Mouse (Mus musculus): ENCODE data around the gene Pnrc1. TPM values are rescaled to one million over a fixed set of nuclear protein-coding genes. Genes with fewer than 3 reads are reported as not detected.
"Not testable (repeated sequence)": the region's sequence is repeated elsewhere in the genome, so short reads cannot be mapped to it uniquely, and the experiment has no call there.

Gene Pnrc1
- total RNA-seq (2021), result 100 to 1,000 TPM in 1 of 2 experiments, 10 to 100 TPM in 1; 97.2 to 109 TPM
- long read RNA-seq, experiment 1, transcript Pnrc1-201 (2 exons, 1,648 nt), result major isoform, 32 of 36 reads
- long read RNA-seq, experiment 1, partial matches to known transcripts, result 0 of 36 reads
- long read RNA-seq, experiment 1, other reads (novel, unspliced or antisense), result 4 of 36 reads
- long read RNA-seq, experiment 2, transcript Pnrc1-201 (2 exons, 1,648 nt), result major isoform, 43 of 45 reads
- long read RNA-seq, experiment 2, partial matches to known transcripts, result 0 of 45 reads
- long read RNA-seq, experiment 2, other reads (novel, unspliced or antisense), result 2 of 45 reads

DNA sequence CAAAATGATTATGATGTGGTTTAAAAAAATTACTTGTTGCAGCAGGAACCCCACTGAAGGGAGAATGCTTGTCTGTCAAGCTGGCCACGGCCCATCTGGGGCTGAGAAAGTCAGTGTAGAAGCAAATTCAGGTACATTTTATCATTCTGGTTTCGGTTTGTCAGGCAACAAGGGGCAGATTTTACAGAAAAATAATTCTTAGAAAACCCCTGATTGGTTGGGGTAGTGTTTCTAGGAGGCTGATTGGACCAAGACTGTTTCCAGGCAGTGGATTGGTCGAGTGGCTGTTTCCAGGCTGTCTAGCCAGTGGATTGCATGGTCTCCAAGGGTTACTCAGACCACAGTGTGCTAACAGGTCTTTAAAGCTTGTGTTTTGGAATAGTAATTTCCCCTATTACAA is at the start of gene Pnrc1:
Gene Pnrc1, minus strand, starts transcription at position 162 of the 400 bp plus-strand sequence.
- peak; percentile 26 to 66 for DNase-seq (ENCODE audit: low spot score in 2 of 2)

DNA sequence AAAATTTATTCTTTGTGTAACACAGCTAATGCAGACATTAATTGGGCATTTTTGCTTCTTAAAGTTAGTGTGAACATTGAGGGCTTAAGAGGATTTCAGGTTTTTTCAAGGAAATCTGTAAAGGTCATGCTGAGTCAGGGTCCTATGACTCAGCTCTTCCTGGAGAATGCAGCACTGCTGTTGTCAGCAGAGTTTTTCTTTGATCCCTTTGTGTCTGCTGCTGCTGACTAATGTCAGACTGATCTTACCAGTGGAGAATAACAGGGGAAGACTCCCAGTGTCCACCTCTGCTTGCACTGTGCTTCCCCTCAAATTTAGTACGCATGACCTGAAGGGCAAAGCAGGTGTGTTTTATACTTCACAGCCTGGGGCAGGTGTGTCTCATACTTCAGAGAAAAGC is 48.0 kb upstream of the Pnrc1 start:
- DNase-seq (ENCODE audit: low spot score in 2 of 2), result no peak

DNA sequence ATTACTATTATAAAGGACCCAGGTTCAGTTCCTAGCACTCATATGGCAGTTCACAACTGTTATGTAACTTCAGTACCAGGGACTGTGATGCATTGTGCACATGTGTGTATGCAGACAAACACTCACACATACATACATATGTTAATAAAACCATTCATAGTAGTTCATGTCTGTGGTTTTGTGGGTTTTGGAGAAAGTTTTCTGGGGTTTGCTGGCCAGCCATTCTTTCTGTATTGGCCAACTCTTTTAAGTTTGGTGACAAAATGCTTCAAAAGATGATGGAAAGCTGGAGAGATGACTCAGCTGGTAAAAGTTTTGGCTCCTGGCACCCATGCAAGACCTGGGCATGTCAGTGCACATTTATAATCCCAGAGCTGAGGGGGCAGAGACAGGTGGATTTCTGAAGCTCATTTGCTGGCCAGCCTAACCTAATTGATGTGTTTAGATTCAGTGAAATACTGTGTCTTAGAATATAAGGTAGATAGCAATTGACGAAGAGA is 43.0 kb upstream of the Pnrc1 start:
- DNase-seq (ENCODE audit: low spot score in 2 of 2), result no peak

DNA sequence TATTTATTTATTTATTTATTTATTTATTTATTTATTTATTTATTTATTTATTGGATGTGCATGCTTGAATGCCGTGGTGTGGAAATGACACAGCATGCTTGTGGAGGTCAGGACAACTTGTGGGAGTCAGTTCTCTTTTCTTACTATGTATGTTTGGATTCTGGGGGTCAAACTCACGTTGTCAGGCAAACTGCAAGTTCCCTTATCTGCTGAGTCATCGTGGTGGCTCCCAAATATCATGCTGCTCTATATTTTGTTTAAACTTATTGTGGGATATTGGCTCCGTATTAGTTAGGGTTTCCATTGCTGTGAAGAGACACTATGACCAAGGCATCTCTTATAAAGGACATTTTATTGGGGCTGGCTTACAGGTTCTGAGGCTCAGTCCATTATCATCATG is 41.2 kb upstream of the Pnrc1 start:
- DNase-seq (ENCODE audit: low spot score in 2 of 2), result no peak

DNA sequence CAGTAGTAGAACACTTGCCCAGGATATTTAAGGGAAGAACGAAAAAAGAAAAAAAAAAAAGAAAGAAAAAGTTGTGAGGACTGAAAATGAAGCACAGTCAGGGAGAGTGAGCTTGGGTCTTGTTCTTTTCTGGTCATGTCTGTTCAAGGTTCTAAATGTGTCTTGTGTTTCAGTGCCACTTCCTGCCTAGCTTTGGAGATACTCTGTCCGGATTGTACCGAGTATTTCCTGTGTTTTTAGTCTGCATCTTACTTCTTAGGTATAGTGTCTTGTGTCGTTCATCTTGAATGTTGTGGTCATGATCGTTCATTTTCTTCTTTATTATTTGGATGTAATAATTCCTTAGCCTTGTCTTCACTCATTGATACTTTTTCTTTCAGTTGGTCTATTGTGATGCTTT is 25.9 kb upstream of the Pnrc1 start:
- DNase-seq (ENCODE audit: low spot score in 2 of 2), result no peak

DNA sequence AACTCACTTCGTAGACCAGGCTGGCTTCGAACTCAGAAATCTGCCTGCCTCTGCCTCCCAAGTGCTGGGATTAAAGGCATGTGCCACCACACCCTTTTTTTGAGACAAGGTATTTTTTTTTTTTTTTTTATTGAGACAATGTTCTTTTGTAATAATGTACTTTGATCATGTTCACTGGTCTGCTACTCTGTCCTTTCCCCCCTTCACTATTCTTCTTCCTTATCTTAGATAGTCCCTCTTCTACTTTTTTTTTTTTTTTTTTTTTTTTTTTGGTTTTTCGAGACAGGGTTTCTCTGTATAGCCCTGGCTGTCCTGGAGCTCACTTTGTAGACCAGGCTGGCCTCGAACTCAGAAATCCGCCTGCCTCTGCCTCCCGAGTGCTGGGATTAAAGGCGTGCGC is 24.2 kb upstream of the Pnrc1 start:
- DNase-seq (ENCODE audit: low spot score in 2 of 2), result not testable (repeated sequence)

DNA sequence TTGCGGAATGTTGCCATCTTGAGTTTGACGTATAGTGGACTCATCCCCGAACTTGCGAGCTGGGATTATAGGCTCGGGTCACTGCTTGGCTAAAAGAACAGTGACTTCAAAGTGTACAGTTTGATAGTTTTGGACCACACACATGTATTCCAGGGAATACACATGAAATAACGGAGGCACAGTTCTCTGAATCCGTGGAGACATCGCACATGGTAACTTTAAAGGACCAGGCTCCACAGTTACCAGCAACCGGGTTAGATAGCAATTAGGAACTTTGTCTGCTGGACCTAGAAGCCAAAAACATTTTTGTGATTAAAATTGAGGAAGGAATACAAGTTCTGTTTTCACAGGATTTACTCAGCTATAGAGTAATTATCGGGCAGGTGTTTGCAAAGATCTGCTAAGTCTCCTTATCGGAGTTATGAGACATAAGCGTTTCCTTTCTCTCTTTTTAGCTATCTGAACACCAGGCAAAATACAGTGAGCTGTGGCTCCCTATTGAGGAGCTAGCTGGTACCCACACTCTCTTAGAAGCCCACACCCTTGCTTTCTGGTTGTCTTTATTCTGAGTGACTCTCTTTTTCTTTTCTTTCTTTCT is 21.0 kb upstream of the Pnrc1 start:
- no peak for DNase-seq (ENCODE audit: low spot score in 2 of 2)

DNA sequence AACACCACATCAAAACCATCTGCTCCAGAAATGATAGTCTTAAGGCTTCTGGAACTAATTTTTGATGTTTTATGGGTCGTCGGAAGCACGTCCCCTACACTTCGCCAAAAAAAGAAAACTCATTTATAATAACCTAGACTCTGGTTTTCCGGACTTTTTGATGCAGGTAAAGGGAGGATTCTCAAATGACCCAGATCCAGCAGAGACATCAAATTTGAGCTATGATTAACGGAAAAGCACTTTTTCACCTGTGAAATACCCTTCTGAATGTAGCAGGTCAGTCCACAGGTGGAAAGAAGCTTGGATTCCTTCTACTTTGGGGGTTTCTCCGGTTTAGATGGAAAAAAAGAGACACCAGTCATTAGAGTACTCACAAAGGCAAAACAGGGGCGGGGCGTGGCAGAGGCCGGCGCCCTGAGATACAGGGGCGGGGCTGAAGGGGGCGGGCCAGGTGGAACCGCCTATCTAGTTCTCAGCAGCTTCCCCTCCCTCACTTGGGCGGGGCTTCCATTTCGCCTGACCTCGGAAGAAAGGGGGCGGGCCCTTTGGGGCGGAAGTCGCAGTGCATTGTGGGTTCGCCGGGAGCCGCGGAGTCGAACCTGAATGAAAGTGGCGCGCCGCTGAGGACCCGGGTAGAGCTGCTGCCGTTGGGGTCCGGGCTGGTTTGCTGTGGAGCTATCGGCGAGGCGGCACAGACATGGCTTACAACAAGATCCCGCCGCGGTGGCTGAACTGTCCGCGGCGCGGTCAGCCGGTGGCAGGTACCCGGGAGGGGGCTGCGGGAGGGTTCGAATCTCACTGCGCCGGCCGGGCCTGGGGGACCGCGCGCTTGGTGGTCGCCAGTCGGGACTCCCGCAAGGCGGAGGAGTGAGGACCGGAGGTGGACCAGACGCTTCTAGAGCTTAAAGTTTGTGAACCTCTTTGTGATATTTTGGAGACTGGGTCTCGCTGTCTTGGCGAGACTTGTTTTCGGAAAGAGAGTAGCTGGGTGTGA is 20.1 kb upstream of the Pnrc1 start, which contains the start of gene Rngtt:
Gene Rngtt, plus strand, starts transcription at position 548 of the 994 bp plus-strand sequence.
- DNase-seq (ENCODE audit: low spot score in 2 of 2), result peak; percentile 90 to 94

DNA sequence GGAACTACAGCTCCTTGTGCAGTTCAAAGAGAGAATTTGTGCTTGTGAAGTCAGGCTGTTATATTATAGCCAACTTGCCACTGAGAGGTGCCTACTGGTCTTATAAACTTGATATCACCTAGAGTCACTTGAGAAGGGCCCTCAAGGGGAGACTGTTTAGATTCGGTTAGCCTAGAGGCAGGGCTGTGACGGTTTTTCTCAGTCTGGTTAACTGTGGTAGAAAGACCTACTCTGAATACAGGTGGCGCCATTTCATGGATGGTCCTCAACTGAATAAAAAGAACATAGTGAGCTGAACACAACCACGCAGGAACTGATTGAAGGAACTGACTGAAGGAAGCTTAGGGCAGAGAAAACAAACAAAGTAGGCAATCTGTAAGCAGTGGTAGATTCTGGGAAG is 17.2 kb upstream of the Pnrc1 start:
- no peak for DNase-seq (ENCODE audit: low spot score in 2 of 2)

DNA sequence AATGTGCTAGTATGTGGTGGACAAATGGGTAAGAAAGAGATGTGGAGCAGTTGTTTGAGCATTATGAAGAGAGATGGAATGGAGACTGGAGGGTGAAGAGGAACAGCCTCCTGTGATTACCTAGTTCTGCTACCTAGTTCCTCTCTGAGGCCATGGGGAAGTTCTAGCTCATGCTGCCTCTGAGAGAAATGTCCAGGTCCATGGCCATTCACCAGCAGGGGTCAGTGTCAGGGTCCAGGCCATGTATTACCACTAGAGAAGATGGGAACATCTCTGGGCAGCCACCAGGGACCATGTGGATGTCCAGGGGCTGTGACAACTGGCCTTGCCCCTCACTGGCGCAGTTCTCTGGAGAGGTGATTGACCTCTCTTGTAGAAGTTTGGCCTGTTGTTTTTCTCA is 13.1 kb upstream of the Pnrc1 start:
- no peak for DNase-seq (ENCODE audit: low spot score in 2 of 2)

DNA sequence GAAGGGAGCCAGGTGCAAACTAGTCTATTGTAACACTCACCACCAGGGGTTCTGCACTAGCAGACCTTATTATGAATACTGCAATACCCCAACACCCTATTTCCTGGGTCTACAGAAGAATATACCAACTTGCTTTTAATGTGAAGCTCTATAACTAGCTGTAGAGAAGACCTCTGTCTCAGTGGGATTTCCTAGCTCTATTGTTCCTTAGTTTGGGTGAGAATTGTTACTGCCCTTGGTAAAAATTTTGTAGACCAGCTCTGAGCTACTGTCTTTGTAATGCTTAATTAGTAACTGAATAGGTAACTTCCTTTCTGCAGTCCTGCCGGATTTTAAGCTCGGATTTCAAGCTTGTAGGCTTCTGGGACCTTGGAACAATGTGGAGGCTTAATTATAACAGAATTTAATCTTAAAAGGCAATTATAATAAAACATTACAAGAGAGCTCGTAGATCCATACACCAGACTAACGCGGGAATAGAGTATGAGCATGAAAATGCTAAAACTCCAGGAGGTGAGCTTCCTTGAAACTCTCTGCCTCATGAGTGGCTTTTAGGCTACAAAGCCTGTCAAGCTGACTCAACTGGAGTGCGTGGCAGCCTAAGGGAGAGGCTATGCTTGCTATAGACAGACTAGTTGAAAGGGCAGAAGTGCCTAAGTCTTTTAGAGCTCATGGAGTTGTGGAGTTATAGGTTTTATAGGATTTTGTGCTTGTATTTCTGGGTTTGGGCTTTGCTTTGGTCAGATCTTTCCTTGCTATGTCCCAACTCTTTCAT is 11.1 kb upstream of the Pnrc1 start:
- not testable (repeated sequence) for DNase-seq (ENCODE audit: low spot score in 2 of 2)

DNA sequence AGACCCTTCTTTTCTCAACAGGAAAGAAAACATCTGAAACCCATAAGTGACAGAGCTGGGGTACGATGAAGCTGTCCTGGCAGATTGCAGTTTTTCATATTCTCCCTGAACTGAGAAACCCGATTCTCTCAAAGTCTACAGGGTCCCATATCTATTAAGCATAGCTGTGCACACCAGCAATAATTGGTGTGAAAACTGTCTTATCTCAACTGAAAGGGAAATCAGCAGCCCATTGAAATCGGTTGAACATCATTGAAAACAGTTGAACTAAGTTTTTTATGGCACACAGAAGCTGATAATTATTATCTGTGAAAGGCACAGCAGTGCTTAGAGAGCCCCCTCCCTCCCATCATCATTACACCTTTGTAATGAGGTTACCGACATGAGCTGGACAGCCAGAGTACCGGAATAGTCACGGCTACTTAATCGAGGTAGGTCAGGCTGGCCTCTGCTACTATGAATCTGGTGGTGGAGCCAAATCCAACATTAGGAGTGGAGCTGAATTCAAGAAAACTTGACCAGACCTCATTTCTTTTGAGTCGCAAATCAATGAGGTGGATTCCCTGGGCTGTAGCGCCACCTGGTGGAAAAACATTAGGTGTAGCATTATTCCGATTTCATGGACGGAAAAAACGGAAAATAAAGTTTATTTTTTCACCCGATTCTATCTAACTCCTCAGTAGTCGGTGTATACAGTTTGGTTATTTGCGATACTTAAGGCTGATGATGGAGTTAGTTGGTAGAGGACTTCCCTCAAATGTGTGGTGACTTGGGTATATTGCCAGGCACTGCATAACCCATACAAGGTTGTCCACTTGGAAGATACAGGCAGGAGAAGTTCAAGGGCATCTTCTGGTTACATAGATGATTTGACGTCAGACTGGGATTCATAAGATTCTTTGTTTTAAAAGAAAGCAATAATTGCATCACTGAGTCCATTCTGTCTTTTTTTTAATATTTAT is 2.7 kb upstream of the Pnrc1 start:
- DNase-seq (ENCODE audit: low spot score in 2 of 2), result peak; percentile 50 to 68

DNA sequence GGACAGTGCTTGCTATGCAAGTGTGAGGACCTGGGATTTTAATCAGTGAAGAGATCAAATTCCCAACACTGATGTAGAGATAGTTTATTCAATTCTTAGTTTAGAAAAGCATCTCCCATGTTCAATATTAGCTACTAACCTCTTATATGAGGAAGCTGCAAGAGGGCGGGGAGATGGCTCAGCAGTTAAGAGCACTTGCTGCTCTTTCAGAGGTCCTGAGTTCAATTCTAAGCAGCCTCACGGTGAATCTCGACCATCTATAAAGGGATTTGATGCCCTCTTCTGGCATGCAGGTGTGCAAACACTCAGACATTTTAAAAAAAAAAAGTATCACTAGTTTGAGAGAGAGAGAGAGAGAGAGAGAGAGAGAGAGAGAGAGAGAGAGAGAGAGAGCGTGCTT is 915 bp upstream of the Pnrc1 start:
- no peak for DNase-seq (ENCODE audit: low spot score in 2 of 2)

DNA sequence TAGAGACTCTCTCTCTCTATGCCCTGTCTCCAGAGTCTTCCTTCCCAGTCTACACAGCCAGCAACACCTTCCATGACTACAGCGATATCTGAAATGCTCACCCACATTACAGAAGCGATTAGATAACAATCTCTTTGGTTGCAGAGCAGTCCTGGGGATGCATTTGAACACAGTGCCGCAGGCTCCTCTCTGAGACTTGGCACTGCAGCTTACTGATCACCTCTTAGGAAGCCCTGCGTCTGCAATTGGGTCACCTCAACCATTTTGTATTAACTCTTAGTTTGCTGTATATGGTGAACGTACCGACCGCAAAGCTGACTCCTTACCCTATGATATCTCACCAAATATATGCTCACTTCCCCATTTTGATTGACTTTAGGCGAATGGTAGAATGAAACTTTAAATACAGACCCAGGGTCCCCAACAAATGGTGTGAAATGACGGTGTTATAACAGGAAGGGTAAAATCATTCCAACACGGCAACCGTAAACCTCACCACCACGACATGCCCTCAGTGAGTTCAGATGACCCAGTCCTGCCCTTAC is 785 bp downstream of the Pnrc1 start:
- DNase-seq (ENCODE audit: low spot score in 2 of 2), result no peak

DNA sequence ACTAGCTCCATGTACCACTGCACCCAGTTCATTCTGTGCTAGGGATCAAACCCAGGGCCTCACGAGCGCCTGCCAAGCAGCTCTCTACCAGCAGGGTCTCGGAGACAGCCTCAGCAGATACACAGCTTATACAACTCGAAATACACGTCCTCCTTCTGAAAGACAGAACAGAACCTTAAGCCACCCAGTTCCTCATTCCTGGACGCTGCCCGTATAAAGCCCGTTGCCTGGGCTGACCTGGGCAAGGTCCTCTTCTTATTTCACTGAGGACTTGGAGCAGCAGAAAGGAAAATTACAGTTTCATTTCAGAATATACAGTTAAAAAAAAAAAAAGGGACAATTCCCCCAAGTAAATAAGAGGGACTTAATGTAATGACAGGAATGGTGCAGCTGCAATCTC is 4.5 kb downstream of the Pnrc1 start:
- no peak for DNase-seq (ENCODE audit: low spot score in 2 of 2)

DNA sequence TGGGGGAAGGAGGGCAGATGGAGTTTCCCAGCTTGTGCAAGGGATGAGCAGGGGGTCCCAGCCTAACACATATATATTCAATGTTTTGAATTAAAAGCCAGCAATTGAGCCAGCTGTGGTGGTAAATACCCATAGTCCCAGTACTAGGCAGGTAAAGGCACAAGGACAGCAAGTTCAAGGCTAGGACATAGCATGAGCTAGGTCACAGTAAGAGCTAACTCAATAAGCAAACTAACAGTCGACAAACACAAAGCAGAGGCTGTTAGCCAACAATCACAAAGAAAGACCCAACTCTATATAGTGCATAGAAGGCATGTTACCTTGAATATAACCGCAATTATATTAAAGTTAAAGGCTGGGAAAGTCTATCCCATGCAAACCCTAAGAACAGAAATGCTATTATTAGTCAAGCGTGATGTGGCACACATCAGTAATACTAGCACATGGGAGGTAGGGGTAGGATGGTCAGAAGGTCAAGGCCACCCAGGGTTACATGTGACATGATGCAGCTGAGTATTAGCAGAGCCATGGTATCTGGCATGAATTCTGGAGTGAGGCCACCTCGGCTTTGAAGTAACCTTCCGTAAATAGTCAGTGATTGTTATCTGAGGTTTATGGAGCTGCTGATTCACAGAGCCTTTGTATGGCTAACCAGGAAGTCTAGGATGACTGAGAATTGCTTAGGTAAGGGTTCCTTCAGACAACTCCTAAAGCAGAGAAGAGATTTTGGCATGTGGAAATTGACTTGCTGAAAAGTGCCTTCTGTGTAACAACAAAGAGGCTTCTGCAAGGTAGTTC is 5.7 kb downstream of the Pnrc1 start:
- no peak for DNase-seq (ENCODE audit: low spot score in 2 of 2)

DNA sequence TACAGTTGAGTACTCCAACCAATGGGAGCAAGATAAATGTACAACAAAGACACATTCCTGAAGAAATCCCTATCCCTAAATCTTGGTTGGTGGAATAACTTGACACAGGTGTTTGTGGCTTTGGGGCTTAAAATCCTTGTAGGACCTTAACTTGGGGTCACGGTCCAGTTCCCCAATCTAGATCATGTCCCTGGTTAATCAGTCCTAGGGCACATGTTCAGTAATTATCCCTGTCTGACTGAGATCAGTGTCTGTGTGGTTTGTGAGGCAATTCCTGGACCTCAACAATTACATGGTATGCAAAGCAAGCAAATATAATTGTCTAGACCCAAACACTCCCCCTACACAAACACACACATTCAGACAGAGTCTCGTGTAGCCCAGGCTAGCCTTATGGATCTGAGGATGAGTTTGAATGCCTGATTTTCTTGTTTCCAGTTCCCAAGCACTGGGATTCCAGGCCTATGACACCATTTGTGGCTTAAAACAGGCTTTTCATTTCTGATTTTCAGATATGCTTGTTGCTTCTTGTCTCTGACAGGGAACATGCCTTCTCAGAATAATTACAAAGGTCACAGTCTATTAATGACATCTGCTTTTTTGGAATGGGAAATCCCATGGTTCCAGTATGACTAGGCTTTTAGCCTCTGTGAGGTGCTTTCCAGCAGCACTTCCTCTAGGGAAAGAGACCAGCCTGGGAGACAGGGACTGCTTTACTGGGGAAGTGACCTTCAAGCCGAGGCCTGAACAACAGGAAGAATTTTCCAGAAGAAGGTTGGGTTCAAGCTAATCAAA is 7.9 kb downstream of the Pnrc1 start:
- DNase-seq (ENCODE audit: low spot score in 2 of 2), result no peak

DNA sequence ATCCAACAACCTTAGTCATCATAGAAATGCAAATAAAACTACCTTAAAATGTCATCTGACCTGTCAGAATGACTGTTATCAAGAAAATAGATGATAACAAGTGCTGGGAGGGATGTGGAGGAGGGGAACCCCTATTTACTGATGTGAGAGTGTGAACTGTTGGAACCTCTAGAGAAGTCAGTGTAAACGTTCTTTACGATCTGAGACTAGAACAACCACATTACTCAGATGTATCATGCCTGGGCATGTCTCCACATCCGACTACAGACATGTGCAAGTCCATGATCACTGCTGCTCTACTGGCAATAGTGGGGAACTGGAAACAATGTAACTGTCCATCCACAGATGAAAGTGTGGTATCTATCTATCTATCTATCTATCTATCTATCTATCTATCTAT is 16.5 kb downstream of the Pnrc1 start:
- no peak for DNase-seq (ENCODE audit: low spot score in 2 of 2)

Measured in layer of hippocampus, postnatal 14 days (tissue).